Mouse (Mus musculus) brain, adult 2 months (tissue): Measurements from ENCODE around the gene Sel1l.
A peak's percentile ranks its signal among the peaks of the same experiment; 100 is the strongest.

Experiments
- DNase-seq: peaks from one replicate; pipeline ENCODE4 v3.0.0; 2011; ENCODE audit warnings: low read depth, low spot score

Gene Sel1l

DNA sequence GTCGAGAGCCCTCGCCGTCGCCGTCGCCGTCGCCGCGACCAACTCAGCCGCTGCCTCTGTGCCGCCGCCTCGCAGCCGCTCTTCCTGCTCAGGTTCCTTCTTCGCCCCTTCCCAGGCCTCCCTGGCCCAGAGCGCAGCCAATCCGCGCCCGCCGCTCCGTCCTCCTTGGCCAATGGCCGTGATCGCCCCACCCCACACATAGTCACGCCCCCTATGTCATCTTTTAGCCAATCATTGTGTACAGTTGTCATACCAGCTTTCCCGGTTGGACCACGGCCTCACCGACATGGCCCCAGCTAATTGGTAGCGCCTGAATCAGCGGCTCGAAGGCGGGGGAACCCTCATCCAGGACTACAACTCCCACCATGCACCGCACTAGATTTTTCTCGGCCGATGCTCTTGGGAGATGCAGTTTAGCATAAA is at the start of gene Sel1l:
Sel1l (minus strand) TSS at position 113 of the 423 bp plus-strand sequence.
- DNase-seq: peak; percentile 100

DNA sequence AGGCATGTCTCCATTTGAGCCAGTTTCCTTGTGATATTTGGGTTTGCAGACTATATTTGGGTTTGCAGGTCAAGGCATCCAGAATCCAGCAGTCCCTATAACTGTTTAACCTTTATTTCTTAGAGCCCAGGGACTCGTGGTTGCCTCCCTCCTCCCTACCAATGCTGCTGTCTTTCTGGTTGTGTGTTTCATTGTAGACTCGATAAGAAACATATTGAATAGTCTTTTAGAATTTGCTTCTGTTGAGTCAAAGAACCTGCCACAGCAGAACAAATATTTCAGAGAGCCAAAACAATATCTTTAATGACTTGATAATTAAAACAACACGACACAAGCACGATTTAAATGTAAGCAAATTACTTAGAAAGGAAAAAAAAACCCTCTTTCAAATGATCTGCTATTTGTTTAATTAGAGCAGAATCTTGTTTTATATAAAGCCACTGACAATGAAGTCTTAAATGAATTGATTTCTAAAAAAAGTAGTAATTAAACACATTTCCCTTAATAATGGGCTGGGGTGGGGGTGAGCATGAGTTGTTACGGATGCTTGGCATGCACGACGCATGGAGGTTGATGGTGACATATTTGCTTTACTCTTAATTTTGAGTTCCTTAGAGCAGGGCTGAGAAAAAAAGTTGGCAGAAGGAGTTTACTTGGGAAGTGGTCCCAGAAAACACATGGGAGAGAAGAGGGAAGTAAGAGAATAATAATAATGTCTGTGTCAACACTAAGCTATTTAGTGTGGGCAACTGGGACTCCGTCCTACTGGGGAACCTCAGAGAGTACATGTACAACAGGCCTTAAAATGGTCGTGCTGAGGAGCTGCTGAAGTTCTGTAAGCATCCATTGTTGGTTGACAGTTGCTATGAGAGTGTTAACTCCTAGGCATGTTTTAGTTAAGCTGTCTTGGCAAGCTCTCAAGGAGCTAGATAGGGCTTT is 43.9 kb upstream of the Sel1l start:
- no peak for DNase-seq

DNA sequence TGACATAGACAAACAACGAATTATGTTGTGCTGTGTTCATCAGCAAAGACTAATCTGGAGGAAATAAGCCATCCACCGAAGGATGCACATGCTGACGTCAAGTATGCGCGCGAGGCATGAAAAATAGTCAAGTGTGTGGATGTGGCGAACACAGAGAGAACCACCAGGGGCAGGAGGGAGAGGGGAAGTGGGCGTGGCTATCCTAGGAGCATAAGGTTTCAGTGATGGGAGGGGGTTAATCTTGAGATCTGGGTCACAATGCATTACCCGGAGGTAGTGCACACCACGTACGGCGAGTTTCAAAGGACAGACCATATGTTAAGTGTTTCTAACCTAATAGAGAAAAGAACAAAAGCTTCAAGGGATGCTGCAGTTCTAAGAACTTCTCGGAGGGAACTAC is 31.5 kb upstream of the Sel1l start:
- no peak for DNase-seq

DNA sequence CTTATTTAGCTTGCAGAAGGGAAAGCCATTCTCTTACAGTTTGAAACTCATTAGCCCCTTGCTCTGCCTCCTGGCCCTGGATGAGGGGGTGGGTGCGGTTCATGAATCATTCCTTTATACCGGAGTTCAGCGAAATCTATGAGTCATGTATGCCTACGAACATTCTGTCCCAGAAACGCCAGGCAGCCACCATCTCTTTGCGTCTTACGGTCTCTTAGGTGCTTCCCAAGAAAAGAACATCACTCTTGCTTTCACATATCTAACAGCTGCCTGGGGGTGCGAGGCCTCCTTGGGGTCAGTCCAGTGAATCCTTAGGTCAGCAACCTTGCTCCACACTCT is 29.9 kb upstream of the Sel1l start:
- DNase-seq: peak; percentile 93

DNA sequence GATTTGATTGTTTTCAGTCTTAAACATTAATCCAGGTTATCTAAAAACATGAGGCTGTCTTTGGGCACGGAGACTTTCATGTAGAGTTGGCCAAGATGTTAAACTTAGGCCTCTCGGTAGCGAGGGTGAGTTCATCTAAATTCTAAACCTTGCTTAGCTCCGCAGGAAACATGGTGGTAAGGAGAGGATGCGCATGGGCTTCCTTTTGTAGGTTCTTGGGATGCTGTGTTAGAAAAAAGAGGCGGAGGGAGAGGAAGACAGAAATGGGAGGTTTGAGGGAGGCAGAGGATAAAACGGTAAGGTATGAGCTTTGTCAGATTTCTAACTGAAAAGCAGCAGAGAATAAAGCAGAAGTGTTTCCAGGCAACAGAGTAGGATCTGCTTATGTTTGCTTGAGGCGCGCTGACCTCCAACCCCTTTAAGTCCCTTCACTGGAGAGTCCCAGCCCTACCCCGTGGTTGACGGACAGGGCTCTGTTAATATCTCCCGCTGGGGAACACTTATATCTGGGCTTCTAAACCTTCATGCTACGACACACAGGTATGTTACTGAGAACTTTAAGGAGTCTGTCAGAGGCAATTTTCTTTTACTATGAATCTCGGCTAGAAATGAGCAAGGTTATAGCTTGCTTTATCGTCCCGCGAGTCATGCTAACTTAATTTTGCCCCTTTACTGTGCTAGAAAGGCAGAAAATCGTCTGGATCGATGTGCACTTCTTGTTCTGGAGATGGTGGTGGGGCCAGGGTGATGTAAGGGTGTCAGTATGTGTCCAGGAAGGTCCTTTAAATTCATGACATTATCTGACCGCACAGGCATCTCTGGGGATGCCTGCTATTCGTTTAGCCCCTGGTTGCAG is 29.3 kb upstream of the Sel1l start:
- DNase-seq: peak; percentile 21

DNA sequence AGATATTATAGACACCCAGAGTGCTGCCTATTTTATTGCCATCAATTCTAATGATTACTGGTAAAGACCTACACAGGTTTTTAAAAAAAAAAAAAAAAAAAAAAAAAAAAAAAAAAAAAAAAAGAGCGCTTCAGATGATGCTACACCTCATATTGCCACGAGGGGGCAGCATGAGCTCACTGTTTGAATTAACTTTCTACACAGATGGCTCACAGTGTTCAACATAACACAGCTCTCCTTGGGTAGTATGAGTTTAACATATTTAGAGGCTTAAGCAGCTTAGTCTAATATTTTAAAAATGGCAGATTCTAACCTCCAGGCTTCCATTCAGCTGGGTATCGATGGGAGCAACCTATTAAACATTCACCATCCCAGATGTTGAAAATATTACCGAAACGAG is 28.7 kb upstream of the Sel1l start:
- DNase-seq: peak; percentile 74

DNA sequence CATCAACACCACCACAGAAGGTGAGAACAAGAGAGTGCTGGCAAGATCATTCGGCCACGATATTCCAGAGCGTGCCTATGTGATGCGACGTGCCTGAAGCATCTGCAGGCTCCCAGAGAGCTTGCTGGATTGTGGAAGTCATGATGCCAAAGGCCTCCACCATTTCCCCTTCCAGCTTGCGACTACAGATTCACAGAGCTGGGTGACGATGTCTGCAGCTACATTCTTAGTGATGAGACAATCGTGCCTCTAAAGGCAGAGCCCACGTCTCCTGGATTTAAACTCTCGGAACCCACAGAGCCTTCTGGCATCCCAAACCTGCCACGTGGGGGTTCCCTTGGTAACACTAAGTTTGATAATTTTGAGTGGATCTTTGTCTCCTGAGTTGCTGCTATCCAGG is 21.7 kb upstream of the Sel1l start:
- peak; percentile 74 for DNase-seq

DNA sequence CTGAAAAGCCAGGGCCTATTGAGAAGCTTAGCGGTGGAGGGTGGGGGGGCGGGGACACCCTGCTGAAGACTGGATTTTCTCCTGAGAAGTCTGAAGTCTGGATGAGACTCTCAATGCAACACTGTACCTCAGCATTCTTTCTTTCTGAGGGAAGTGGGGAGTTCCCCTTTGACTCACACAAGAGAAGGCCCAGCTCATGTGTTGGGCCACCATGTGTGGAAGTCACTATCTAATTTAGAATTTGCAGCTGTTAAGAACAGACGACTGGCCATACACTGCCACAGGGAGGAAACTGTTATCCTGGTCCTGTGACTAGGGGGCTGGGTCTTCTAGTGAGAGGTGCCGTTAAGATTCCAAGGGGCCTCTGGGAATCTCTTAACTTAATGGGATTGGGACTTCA is 20.4 kb upstream of the Sel1l start:
- no peak for DNase-seq

DNA sequence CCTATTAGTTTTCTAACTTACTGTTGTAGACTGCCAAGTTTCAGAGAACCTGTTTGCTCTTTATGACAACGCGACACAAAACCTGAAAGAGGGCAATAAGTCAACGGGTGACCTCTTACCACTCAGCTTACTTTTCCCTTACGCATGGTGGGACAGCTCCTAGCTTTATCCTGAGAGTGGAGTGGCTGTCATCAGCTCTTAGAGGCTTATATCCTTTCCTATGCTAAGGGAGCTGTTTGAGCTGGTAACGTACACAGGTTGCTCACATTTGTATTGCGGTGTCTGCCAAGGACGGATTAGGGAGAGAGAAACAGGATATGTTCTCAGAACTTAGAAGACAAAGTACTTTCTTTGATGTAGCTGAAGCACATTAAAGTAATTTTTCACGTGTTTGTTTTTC is 5.4 kb upstream of the Sel1l start:
- no peak for DNase-seq

DNA sequence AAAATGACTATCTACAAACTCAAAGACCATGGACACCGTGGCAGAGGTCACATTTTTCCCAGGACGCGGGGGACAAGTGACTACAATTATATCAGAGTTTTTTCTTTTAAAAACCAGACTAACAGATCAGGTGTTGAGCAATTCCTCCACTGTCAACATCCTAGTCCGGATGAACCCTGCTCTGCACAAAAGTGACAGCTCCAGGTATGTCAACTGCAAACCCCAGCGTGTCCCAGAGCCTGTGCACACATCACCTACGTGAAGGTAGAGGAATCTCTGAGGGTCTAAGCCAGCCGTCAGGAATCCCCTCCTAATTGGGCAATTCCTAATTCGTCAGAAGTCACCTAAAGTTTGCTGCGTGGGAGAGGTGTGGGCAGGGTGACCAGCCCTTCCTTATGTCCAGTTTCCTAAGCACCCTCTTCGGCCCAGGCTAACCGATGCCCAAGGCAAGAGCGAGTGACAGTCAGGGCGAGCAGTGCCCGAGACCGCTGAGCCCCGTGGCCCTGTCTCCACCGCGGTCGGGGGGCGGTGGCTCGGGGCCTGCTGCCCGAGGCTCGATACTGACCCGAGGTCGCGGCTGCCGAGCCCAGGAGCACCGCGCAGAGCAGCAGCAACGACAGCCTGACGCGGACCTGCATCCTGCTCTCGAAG is 438 bp downstream of the Sel1l start:
- DNase-seq: peak; percentile 20

DNA sequence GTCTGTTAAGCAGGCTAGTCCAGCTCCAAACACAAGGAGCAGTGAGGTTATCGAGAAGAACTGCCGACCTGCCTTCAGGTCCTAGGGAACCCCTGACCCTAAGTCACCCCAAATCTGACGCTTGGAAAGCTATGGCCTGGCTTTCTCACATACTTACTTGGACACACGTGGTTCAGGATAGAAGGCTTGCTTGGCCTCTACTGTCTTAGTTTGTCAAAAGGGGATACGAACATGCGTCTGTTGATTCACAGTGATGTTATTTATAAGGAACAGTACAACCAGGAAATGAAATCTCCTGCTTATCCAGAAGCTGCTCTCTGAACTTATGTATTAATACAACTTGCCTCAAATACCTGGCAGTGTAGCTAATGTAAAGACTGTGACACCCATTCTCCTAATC is 2.9 kb downstream of the Sel1l start:
- DNase-seq: no peak

DNA sequence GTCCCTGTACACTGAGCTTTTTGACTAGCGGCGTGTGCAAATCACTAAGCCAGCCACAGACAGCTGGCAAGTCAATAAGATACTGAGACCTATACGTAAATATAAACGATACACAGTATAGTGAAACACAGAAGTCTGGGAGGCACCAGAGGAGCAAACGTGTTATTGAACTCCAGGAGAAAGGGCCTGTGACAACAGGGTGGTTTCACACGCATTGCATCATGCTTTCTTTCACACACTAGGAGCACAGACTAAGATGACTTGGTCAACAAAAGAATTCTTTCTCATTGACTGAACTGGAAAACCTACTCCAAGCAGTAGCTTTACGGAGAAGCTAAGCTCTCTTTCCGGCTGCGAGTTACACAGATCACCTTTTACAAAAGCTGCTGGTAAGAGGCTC is 3.6 kb downstream of the Sel1l start:
- no peak for DNase-seq

DNA sequence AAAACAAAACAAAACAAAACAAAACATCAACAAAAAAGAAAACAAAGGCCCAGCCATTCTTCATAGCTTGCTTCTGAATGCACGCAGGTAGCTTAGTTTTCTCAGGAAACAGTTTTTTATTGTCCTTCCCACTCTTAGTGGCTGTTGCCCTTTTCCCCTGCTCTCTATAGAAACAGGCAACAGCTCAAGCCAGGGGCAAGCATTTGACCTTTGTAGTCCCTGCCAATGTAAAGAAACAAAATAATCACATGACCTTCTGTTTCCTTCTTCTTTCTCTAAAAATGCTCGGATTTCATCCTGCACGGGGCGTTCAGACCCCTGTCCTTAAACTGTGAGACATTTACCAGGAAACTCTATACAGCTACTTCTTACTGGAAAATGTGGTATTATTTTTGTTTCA is 4.4 kb downstream of the Sel1l start:
- no peak for DNase-seq

DNA sequence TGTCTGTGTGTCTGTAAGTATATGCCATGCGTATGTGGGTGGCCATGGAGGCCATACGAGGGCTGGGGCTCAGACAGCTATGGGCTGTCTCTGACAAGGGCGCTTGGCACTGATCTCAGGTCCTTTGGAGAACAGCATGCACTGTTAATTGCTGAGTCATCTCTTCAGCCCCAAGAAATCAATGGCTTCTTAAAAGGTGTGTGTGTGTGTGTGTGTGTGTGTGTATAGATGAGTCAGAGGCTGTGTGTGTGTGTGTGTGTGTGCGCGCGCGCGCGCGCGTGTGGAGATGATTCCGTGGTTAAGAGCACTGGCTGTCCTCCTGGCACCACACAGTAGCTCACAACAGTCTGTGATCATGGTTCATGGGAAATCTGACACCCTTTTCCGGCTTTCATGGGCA is 5.1 kb downstream of the Sel1l start:
- peak; percentile 47 for DNase-seq

DNA sequence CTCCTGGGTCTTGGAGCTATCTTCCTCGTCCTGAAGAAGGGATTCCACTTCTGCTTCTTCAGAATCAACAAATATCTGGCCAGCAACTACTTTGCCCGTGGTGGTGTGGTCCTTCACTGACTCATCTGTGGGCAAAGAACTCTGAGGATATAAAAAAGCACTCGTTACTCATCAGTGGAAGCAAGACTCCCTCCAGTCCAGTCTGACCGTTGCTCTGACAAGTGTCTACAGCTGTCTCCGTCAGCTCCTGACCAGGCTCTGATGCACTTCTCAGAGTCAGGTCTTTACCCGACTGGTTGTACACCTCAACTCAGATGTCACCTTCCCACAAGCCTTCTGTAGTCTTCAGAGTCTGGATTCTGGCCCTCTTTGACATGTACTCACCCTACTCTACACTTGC is 7.2 kb downstream of the Sel1l start:
- DNase-seq: no peak

DNA sequence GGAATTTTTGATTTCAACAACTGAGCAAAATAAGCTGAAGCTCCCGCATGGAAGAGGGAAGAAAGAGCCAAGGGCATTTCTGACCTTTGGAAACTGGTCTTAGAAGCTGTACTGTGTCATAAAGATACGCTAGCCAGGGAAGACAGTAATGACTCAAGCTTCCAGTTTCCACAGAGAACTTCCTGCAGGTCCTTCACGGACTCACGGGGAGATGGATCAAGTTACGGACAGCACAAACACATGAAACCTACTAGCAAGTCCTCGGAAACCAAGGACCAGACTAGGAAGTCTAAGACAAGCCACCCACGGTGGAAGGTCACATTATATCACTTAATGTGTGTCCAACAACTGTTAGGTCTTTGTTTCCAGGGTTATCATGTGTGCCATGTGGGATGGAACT is 10.7 kb downstream of the Sel1l start:
- DNase-seq: no peak

DNA sequence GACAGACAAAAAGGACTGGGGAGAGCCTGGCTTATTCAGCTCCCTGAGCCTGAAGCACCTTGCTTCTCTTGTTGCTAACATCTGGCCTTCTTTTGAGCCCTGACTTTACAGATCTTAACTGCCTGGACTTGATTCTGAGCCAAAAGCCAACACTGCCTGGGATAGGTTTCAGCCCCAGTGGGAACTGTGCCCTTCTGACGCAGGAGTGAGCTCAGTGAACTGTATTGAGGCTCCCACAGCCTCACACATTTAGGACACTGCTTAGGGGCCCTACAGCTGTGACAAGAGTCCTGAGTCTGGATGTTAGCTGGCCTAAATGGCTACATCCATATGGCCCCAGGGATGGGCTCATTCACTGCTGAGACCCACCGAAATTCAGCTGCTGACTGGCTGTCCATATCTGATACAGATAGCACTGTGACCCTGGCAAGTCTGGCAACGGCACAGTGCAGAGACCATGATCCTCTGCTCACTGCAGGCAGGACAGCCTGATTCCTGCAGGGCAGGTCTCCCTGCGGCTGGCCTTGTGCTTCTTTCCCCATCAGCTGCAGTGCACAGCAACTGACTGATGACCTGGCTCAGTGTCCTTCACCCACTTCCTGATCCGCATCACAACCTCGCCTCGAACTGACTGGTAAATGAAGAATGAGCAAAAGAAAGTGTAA is 11.4 kb downstream of the Sel1l start:
- no peak for DNase-seq

DNA sequence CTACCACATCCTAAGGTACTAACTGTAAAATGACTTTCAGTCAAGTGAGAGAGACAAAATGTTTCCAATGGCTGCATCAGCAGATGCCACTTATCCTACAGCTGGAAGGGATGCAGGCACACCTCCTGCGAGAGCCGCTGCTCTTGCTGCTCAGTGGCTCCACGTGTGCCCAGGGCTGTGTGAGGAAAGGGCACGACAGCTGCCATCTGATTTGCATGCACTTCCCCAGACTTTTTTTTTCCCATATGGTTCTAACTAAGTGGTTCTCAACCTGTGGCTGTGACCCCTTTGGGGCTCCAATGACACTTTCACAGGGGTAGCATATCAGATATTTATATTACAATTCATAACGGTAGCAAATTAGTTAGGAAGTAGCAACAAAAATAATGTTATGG is 15.0 kb downstream of the Sel1l start:
- DNase-seq: no peak

DNA sequence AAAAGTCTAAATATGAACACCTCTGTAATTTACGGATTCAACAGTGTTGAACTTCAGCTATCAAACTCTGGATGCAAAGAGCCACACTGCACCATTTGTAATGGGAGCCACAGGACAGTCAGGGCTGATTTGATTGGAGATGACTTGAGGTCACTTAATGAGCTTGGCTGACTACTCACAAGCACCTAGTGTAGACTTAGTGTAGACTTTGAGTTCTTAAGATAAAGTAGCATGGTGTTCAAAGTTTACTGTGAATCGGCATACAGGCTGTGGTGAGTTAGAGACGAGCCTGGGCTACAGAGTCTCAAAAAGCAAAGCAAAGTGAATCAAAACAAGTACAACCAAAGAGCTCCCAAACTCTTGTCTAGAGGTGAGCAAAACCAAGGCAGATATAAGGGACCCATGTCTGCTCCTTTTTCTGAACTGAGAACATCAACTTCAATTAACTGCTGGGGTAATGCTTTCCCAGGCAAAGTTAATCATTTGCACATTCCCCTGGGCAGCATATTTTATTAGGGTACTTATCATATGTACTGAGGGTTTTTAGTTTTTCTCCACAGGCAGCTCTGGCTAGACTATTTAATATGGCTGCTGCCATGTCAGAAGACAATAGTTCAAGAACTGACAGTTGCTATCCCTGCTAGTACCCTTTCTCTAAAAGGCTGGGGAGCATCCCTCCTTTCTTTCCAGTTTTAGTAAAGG is 15.6 kb downstream of the Sel1l start:
- DNase-seq: no peak

DNA sequence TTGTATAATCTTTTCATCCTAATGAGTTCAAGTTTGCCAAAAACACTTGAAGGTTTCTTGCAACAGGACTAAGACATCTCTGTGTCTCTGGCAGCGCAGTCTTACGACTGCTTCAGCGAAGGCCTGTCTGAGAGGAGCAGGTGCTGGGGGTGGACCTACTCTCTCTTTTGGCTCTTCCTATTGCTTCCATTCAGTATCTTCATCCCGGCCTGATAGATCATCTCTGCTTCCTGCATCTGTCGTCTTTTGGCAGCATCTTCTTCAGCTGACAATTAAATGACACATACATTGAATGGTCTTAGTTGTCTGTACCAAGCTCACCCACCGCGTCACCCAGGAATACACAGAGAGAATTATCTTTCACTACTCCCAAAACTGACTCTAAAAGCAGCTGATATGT is 17.5 kb downstream of the Sel1l start:
- no peak for DNase-seq

DNA sequence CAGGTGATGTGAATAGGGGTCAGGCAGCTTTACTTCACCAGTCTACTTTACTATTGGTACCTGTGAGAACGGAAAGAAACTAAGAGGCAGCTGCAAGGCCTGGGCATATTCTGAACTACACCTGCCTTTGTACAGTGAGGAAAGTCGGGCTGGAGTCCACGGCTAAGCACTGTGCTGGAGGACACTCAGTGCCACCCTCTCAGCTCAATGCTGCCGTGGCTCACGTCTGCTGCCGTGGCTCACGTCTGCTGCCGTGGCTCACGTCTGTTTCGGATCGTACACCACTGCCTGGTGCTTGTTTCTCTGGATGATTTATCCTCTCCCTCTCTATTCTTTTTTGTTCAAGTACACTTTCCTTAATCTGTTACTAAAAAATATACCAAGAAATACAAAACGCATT is 28.5 kb downstream of the Sel1l start:
- DNase-seq: no peak
